Mouse (Mus musculus) telencephalon, adult 2 months (tissue): Measurements from ENCODE around the gene Vars.
"Not testable (repeated sequence)": the region's sequence is repeated elsewhere in the genome, so short reads cannot be mapped to it uniquely, and the experiment has no call there.

Experiments used
- DNase-seq: peaks from one replicate; pipeline ENCODE4 v3.0.0-alpha.2; 2011; ENCODE audit warnings: low read depth, low spot score

The Vars gene

GRCm38 (mm10) chr17:35024261-35024660, 23.5 kb downstream of the Vars start:
- no peak for DNase-seq

- no peak for DNase-seq
Measured at GRCm38 (mm10) chr17:35024691-35025488, 24.1 kb downstream of the Vars start.

- no peak for DNase-seq
Measured at GRCm38 (mm10) chr17:35026206-35026605, 25.4 kb downstream of the Vars start.

GRCm38 (mm10) chr17:35027277-35028068, 26.7 kb downstream of the Vars start, which contains the start of gene Sapcd1:
Gene Sapcd1, minus strand, starts transcription at chr17:35028016.
- DNase-seq, result no peak

GRCm38 (mm10) chr17:35028315-35028714, 27.5 kb downstream of the Vars start:
- no peak for DNase-seq

- no peak for DNase-seq
Measured at GRCm38 (mm10) chr17:35029691-35030532, 29.1 kb downstream of the Vars start.

- DNase-seq, result no peak
Measured at GRCm38 (mm10) chr17:35031272-35031671, 30.5 kb downstream of the Vars start.

- no peak for DNase-seq
Measured at GRCm38 (mm10) chr17:35031880-35032279, 31.1 kb downstream of the Vars start.

GRCm38 (mm10) chr17:35032323-35032870, 31.6 kb downstream of the Vars start:
- DNase-seq, result no peak

- DNase-seq, result not testable (repeated sequence)
Measured at GRCm38 (mm10) chr17:35033703-35034102, 32.9 kb downstream of the Vars start.

GRCm38 (mm10) chr17:35034896-35035295, 34.1 kb downstream of the Vars start:
- DNase-seq, result no peak

GRCm38 (mm10) chr17:35039121-35039873, 38.5 kb downstream of the Vars start:
- no peak for DNase-seq

- DNase-seq, result no peak
Measured at GRCm38 (mm10) chr17:35043794-35044193, 43.0 kb downstream of the Vars start.

GRCm38 (mm10) chr17:35044904-35045806, 44.4 kb downstream of the Vars start:
- DNase-seq, result no peak

GRCm38 (mm10) chr17:35045807-35046680, 45.3 kb downstream of the Vars start:
- no peak for DNase-seq

- DNase-seq, result peak; percentile 92
Measured at GRCm38 (mm10) chr17:35046681-35047455, 46.1 kb downstream of the Vars start, which contains the start of gene Msh5. Gene Msh5, minus strand, starts transcription at chr17:35046745.

GRCm38 (mm10) chr17:35047688-35048087, 46.9 kb downstream of the Vars start:
- no peak for DNase-seq
